Mouse (Mus musculus): ENCODE measurements at regions not wholly inside any gene's neighbourhood (a gene's known extent, or its start where the extent isn't known, plus 50 kb on each side); places are given as distances from the start of the nearest gene placed in this dataset.

DNA sequence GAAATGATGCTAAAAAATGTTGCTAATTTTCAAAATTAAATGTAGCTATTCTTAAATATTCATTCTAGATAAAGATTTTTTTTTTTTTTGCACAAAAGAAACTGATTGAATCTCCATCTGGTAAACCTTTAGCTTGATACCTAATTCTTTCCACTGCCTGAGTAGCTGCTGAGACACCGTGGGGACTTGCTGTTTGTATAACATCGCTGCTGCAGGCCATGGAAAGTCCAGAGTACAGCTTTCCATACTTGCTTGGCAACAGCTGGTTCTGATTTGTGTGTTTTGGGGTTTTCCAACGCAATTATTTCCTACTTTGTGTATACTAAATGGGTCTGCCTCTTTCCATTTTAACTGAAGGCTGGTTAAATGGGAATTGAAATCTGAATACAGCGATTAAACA is 689.7 kb downstream of the Hdgfl1 start:
- DNase-seq (ENCODE audit: low spot score in 2 of 2): no peak

DNA sequence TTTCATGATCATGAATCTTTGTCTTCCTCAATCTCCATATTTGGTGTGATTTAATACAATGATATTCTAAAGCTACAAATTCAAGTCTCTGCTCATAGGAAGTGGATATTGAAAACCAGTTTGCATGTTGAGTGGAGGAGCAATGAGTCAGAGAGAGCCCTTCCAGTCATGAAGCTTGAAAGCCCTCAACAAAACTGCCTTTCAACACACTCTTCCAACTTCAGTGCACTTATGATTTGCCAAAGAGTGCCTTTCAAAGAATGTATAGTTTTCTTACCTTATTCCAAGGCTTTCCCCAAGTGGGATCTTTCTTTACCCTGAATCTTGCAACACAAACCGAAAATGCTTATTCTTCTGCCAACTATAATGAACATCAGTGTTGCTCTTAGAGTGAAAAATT is 690.6 kb downstream of the Hdgfl1 start:
- DNase-seq (ENCODE audit: low spot score in 2 of 2): no peak

DNA sequence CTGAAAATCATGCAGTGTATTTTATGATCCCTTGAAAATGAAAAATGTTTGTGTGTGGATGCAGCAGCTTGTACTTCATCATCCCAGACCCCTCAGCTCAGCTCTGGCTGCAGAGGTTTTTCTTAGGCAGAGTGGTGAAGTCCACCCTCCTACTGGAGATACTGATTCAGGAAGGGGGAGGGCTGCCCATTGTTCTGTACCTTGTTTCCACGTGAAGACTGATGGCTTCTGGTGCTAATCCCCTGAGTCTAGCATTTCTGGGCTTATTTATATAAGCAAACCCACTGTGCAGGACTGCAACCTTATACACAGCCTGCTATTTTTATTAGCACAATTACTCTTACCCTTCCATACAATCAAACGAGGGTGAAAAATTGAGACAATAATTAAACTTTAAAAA is 708.6 kb downstream of the Hdgfl1 start:
- DNase-seq (ENCODE audit: low spot score in 2 of 2): no peak

DNA sequence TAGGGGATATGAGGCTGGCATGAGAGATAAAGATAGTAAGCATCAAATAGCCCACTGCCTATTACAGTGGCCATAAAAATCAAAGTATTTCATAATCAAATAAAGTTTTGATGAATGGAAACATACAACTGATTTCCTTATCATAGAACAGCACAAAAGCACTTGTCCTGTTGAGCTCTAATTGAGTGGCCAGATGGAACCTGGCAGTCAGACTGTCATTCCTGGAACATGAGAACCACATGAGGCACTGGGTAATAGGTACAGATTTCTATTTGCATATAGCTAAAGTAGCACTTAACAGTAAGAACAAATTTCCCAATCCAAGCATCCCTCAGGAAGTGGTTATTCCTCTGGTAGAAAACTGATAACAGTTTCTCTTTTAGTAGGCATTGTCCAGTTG is 732.3 kb downstream of the Hdgfl1 start:
- DNase-seq (ENCODE audit: low spot score in 2 of 2): no peak

DNA sequence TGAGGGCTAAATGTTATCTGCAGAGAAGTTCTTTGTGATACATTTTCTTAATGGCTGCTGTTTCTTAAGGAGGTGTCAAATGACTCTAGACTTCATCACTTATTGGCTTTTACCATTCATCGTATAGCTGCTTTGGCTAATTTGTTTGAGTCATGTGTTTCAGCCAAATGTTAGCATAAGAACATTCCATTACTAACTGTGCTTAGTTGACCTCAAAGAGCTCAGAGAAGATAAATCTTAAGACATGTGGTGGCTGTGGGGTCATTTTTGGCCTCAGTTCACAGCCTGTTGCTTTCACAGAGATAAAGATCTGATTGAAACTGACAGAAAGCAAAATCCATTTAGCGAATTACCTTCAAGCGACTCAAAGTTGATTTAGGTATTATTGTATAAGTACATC is 743.6 kb downstream of the Hdgfl1 start:
- no peak for DNase-seq (ENCODE audit: low spot score in 2 of 2)

DNA sequence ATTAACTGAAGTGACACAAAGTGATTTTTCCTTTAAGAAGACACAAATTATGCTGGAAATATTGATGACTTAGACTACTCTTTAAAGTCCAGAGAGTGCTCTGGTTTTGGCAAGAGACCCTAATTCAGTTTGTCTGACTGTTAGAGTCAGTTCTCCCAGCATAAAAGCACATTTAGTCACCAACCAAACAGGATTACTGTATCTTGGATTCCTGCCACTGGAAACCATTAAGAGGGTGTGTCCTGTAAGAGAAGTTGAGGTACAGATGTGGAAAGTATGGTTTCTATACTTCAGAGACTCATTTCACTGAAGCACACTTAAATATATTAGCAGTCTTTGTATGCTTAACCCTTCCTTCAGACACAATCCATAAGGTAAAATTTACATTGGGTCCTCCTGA is 745.3 kb downstream of the Hdgfl1 start:
- no peak for DNase-seq (ENCODE audit: low spot score in 2 of 2)

DNA sequence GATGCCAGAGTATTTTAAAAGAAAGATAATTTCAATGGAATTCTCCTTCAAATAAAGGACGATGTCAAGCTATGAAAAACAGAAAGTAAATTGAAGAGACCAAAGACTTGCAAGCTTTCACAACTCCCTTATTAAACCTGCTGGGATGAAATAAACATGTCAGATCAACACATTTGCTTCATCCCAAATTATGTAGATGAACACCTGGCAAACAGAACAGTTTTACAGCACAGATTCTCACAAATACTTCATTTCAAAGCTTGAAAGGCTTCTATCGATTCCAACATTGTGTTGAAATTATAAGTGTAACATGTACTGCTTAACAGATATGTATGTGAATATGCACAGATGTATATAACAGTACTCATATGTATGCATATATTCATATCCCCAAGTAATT is 749.5 kb downstream of the Hdgfl1 start:
- DNase-seq (ENCODE audit: low spot score in 2 of 2): no peak

DNA sequence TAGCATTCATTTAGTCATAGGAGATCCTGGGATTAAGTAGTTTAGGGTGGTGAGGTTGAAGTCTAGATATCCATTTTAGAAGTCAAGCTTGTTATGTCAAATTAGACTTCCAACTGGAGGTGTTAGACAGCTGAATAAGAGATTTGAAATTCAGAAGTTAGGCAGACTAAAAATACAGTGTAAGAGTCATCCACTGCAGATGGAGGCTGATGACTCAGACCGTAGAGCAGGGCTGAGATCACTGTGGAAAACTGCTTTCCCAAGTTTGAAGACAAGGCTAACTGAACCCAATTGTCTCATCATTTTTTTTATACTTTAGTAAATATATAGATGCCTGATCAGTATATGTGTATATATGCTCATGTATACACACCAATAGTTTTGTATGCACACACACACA is 738.8 kb upstream of the Nrsn1 start:
- DNase-seq (ENCODE audit: low spot score in 2 of 2): no peak

DNA sequence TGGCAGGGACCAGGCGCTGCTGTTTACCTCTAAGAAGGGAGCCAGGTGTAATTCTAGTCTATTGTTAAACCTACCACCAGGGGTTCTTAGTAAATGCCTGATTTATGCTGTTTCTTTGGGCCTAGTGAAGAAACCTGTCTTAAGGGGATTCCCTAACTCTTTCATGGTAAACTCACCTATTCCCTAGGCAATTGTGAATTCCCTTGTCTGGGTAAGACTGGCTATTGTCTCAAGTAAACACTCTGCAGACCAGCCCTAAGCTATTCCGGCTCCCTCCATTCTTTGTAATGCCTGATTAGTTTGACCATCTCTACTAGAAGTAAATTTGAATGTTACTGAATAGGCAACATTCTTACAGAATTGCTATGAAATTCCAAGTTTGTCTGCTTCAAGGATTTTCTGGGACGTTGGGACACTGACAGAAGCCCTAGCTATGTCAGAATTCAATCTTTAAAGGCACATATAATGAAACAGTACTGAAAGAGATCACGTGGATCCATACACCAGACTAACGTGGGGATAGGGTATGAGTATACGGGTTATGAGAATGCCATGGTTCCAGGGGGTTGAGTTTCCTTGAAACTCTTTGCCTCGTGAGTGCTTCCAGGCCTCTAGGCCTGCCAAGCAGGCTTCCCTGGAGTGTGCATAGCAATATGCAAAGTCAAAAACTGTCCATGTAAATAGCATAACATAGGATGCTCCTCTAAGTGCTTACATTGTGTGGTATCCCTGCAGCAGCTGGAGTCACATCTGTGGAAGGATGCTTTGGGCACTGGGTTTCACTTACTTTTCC is 734.7 kb upstream of the Nrsn1 start:
- no peak for DNase-seq (ENCODE audit: low spot score in 2 of 2)

DNA sequence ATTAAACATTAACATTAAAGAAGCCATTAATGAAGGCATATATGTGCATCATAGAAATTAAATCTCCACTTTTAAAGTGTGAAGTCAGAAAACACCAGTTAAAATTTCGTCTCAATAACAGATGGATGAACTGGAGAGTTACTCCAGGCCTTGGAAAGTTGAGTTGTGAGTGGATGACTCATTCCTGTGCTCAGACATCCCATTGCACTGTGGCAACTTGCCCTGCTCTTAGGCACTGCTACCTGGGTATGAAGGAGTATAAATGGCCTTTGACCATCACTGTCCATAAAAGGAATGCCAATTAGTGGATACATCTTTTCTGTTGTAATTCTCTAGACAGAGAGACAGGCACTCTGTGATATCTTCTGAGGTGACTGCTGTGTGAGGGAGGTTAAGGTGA is 723.2 kb upstream of the Nrsn1 start:
- DNase-seq (ENCODE audit: low spot score in 2 of 2): no peak

DNA sequence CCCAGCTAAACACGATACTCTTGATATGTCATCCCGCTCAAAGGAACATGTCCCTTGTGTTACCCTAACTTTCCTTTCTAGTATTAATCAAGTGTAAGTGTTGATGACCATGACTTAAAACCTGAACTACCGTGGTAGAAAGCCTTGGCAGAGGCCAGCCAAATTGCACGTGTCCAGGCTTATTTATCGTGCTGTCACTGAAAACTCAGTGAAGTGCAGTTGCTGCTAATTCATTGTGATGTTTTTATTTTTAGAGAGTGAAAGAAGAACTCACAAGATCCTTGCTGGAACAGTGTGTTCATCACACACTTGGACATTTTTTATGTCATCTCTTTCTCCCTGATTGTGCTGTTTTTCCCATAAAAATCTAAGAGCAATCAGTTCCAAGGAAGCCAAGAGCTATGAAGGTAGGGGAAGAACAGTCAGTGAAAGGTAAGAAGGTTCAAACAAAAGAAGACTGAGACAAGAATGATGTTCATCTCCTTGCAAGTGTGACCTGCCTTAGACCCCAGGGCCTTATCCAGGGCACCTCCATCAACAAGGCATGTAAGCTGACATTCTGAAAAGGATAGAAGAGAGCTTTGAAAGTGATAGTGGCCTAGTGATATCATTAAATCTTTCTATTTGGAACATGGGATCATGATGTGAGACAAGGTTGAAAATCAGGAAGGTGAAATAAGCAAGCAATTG is 718.9 kb upstream of the Nrsn1 start:
- DNase-seq (ENCODE audit: low spot score in 2 of 2): no peak

DNA sequence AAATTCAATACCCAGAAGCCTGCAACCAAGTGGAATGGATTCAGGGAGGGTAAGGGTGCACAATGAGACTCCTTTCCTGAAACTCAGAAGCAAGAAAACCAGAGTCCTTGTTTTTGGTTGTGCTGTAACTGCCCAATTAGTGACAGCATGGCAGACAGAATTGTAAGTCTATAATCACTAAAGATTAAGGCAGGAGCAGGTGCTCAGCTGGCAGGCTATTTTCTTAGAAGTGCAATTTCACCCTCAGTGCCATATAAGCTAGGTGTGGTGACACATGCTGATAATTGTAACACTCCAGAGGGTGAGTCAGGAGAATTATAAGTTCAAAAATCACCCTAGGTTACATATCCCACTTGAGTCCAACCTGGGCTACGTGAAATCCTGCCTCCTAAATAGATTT is 714.2 kb upstream of the Nrsn1 start:
- DNase-seq (ENCODE audit: low spot score in 2 of 2): no peak

DNA sequence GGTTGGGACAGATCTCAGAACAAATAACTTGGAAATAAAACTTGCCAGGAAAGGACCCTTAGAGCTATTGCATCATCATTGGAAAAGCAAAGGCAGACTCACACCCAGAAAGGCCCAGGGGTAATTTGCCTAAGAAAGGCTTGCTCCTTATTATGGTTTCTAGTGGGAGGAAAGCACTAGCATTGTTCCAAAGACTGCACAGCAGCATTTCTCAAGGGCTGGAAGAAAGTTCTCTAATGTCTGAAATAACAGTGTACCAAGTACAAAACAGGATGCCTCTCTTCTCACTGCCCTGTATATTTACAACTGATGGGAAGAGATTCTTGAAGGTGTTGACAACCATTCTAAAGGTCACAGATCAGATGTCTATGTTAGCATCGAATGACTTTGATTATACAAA is 713.4 kb upstream of the Nrsn1 start:
- DNase-seq (ENCODE audit: low spot score in 2 of 2): no peak

DNA sequence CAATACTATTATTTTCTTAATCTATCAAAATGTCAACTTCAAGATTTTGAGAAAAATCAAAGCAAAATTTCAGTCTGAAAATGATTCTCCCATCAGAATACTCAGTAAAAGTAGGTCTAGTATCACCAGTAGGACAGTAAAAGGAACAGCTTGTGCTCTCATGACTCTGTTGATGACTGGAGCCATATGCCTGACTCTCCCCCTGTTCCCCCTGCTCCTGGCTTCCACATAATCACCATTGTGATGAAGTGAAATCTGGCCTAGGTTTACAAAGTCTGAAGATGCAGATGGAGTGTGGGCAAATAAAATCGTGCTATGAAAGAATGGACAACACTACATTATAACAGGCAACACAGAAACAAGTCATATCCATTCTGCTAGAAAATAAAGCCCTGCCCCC is 708.3 kb upstream of the Nrsn1 start:
- DNase-seq (ENCODE audit: low spot score in 2 of 2): no peak

DNA sequence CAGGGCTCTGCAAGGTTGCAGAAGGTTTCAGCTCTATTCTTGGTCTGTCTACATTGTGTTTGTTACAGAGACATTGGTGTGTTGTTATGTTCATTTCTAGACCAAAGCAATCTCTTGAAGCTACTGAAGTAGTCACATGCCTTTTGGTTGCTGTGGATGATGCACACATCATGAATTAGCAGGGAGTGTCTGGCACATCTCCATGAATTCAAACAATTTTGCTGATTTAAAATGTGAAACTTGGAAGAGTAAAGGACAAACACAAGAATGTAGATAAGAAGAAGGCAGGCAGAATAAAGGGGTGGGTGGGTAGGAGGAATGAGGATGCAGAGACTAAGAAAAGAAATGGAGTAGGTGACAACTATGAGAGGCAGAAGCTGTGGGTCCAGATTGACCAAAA is 688.3 kb upstream of the Nrsn1 start:
- no peak for DNase-seq (ENCODE audit: low spot score in 2 of 2)

DNA sequence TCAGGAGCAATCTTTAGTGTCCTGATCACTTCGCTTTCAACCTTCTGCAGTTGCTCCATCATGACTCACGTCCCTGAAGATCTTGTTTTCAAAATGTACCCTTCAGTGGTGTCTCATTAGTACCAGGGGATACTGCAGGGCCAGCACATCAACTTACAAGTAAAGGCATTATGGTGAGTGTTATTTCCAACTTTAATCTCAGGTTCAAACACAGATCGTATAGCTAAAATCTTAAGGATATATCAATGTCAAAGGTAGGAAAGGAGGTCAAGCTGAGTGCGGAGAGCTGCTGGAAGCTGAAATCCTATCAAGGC is 687.8 kb upstream of the Nrsn1 start:
- no peak for DNase-seq (ENCODE audit: low spot score in 2 of 2)

DNA sequence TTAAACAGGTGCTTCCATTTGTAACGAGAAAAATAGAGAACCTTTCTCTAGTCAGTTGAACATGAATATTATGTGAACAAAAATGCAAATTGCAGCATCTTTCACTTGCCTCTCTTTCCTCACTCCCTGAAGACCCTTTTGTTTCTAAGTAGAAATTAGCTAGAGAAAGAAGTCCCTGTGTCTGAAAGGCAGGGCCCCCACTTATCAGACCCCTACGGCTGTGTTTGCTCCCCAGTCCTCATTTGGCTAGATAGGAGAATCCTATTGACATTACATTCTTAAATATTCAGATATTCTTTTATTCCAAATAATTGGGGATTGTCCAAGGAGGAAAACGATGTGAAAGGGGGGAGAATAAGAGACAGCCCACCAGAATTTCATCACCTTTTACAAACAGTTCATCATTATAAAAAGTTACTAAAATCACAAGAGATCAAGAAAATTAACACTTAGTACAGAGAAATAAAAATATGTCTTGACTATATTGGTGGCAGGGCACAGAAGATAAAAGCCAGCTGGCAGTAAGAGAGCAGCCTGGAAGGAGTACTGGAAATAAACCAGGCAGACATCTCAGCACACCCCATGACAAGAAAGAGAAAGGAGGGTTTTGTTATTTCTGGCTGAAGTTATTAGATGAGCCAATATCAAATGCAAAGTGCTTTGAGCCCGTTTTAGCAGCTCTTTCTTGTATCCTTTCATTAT is 687.3 kb upstream of the Nrsn1 start:
- DNase-seq (ENCODE audit: low spot score in 2 of 2): no peak

DNA sequence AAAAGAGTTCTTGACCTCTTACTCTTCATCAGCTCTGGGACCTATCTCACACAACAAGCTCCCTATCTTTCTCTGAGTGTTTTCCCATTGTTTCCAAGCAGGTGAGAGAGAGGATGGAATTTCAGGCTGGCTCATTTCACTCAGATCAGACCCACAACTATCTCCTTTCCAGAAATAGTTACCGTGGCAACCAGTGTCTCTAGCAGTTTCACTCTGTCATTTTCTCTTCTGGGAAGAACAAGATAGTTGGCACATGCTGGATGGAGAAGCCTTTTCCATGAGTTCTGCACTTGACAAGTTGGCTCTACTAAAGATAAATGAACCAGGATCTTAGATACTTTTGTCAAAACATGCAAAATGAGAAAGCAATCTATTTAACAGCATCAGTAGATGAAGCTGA is 667.3 kb upstream of the Nrsn1 start:
- no peak for DNase-seq (ENCODE audit: low spot score in 2 of 2)

DNA sequence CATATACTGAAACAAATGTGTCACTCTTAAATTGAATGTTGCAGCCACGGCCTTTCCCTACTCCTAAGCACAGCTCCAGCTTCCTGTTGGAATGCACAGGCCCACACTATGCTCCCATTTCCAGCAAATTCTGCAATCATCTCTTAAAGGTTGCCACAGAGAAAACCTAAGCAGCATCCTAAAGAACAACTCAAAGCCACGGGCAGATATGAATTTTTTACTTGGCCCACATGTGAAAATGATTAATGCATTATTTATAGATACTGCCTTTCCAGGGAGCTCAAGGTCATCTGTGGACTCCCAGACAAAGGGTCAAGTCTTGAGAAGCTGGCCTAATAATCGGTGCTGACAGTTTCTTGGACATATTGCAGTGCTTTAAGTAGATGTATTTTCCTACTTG is 663.5 kb upstream of the Nrsn1 start:
- no peak for DNase-seq (ENCODE audit: low spot score in 2 of 2)

DNA sequence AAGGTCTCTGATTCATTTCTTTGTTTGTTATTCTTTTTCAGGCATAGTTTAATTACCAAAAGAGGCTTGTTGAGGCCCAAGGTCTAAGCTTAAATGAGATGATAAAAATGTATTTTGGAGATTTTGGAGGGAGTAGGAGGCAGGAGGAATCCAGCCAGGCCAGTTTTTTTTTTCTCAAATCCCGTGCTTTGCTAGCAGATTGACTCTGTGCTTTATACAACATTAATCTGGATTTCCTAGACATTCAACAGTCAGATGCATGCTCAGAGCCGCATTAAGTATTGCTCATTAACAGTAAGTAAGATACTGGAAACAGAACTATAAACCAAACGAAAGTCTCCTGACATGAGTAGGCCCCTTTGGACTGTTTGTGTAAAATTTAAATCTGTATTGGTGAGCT is 662.9 kb upstream of the Nrsn1 start:
- DNase-seq (ENCODE audit: low spot score in 2 of 2): no peak

DNA sequence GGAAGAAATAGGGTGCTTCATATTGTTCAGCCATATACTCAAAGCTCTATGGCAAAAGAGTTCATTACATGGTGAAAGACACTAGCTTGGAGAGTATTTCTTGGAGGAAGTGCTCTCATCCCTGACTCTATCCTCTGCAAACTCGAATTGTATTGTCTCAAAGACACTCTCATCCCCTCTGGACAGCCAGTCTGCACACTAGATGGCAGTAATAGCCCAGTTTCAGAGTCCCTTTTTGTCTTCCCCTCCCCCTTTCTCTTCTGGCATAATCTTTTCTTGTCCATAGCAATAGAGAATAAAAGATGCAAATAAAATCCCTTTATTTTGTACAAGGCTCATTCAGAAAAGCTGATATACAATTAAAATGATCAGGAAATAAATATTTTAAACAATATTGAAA is 662.5 kb upstream of the Nrsn1 start:
- peak in 1 of 2 experiments; percentile 9 for DNase-seq (ENCODE audit: low spot score in 2 of 2)

DNA sequence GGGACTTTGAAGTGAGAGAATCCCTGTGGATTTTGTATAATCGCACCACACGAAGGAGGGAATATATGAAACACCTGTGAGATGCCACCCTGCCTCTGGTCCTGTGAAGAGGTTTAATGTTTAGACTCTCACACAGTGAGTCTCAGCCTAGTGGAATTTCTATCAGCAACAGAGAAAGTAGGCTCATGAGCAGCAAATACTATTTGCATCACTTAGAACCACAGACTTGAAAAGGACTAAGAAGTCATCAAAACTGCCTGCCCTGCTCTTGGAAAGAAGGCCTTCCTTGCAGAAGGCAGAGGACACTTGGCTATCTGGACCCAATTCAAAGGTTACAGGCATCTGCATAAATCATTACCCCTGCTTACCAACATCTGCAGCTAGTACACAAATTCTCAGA is 662.1 kb upstream of the Nrsn1 start:
- DNase-seq (ENCODE audit: low spot score in 2 of 2): no peak

DNA sequence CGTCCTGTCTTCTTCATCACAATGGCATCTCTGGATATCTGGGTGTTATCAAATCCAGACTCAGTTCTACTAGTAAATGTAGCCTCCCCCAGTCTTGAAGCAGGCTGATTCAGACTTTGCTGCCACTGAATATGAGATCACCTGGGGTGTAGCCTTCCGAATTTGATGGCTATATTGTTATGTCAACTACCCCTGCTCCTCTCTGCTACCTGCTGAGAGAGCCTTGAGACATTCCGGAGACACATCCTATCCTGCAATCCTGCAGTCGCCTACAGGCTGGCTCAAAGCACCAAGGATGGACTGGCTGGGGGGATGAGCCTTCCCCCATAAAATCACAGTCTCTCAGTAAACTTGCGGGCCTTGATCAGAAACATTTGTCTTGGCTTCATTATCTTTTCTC is 655.4 kb upstream of the Nrsn1 start:
- no peak for DNase-seq (ENCODE audit: low spot score in 2 of 2)
